Mouse (Mus musculus) megakaryocyte, adult 5-6 weeks (primary cell): ENCODE measurements around the gene Olfr1151. TPM values are rescaled to one million over a fixed set of nuclear protein-coding genes. Genes with fewer than 3 reads are reported as not detected.

Source experiments
- ATAC-seq: 2 replicates; pipeline ENCODE4 v1.8.0; 2016; ENCODE audit warnings: mild to moderate bottlenecking, inconsistent platforms; ENCODE audit not compliant: poor library complexity, severe bottlenecking
- total RNA-seq, 2 experiments: library from RNA; stranded (forward) in 1 of 2; stranded (reverse) in 1 of 2; fragments of 153-499, 151-499 nt in 1 of 2; fragments of 221-1000, 200-1000 nt in 1 of 2; gene quantifications; 2 replicates each; pipeline versions ENCODE4 v1.2.3 to v1.2.4; 2015 to 2017

The Olfr1151 gene
- total RNA-seq (2015): not detected in 2 replicates
- total RNA-seq (2017): not detected in 2 replicates

- ATAC-seq: no peak
Observed at GRCm38 (mm10) chr2:87855562-87855961, at the start of gene Olfr1151. TSS of gene Olfr1151 (plus strand) at chr2:87855862.

GRCm38 (mm10) chr2:87809522-87809921, 46.1 kb upstream of the Olfr1151 start, which contains the start of gene Olfr1145:
TSS of gene Olfr1145 (plus strand) at chr2:87809822.
- ATAC-seq: no peak

GRCm38 (mm10) chr2:87830233-87830632, 25.4 kb upstream of the Olfr1151 start, which contains the start of gene Olfr1148:
TSS of gene Olfr1148 (plus strand) at chr2:87830533.
- no peak for ATAC-seq

GRCm38 (mm10) chr2:87843693-87844092, 12.0 kb upstream of the Olfr1151 start, which contains the start of gene Olfr1150-ps1:
TSS of gene Olfr1150-ps1 (plus strand) at chr2:87843993.
- ATAC-seq: no peak

GRCm38 (mm10) chr2:87866192-87866591, 10.5 kb downstream of the Olfr1151 start, which contains the start of gene Olfr1152:
TSS of gene Olfr1152 (plus strand) at chr2:87866492.
- no peak for ATAC-seq

GRCm38 (mm10) chr2:87894662-87895061, 39.0 kb downstream of the Olfr1151 start, which contains the start of gene Olfr1153:
TSS of gene Olfr1153 (plus strand) at chr2:87894962.
- no peak for ATAC-seq

- no peak for ATAC-seq
Observed at GRCm38 (mm10) chr2:87905066-87905465, 49.4 kb downstream of the Olfr1151 start, which contains the start of gene Olfr1154. TSS of gene Olfr1154 (minus strand) at chr2:87905166.

Other genes starting within 250 kb of the Olfr1151 start
- not detected in 2 replicates for gene Olfr1130, start 249.7 kb upstream of the Olfr1151 start, total RNA-seq (2015)
- not detected in 2 replicates for gene Olfr1130, start 249.7 kb upstream of the Olfr1151 start, total RNA-seq (2017)
- gene Olfr1131, start 228.8 kb upstream of the Olfr1151 start, total RNA-seq (2015): not detected in 2 replicates
- gene Olfr1131, start 228.8 kb upstream of the Olfr1151 start, total RNA-seq (2017): not detected in 2 replicates
- not detected in 2 replicates for gene Olfr1132, start 218.3 kb upstream of the Olfr1151 start, total RNA-seq (2015)
- gene Olfr1132, start 218.3 kb upstream of the Olfr1151 start, total RNA-seq (2017): not detected in 2 replicates
- not detected in 2 replicates for gene Olfr1133, start 208.5 kb upstream of the Olfr1151 start, total RNA-seq (2015)
- not detected in 2 replicates for gene Olfr1133, start 208.5 kb upstream of the Olfr1151 start, total RNA-seq (2017)
- not detected in 2 replicates for gene Olfr1134, start 197.4 kb upstream of the Olfr1151 start, total RNA-seq (2015)
- gene Olfr1134, start 197.4 kb upstream of the Olfr1151 start, total RNA-seq (2017): not detected in 2 replicates
- not detected in 2 replicates for gene Olfr1135, start 182.2 kb upstream of the Olfr1151 start, total RNA-seq (2015)
- gene Olfr1135, start 182.2 kb upstream of the Olfr1151 start, total RNA-seq (2017): not detected in 2 replicates
- not detected in 2 replicates for gene Olfr1136, start 161.9 kb upstream of the Olfr1151 start, total RNA-seq (2015)
- not detected in 2 replicates for gene Olfr1136, start 161.9 kb upstream of the Olfr1151 start, total RNA-seq (2017)
- not detected in 2 replicates for gene Olfr1137, start 142.7 kb upstream of the Olfr1151 start, total RNA-seq (2015)
- gene Olfr1137, start 142.7 kb upstream of the Olfr1151 start, total RNA-seq (2017): not detected in 2 replicates
- gene Olfr1138, start 115.9 kb upstream of the Olfr1151 start, total RNA-seq (2015): not detected in 2 replicates
- not detected in 2 replicates for gene Olfr1138, start 115.9 kb upstream of the Olfr1151 start, total RNA-seq (2017)
- gene Olfr1140, start 112.1 kb upstream of the Olfr1151 start, total RNA-seq (2015): not detected in 2 replicates
- not detected in 2 replicates for gene Olfr1140, start 112.1 kb upstream of the Olfr1151 start, total RNA-seq (2017)
- gene Olfr1141, start 101.9 kb upstream of the Olfr1151 start, total RNA-seq (2015): not detected in 2 replicates
- gene Olfr1141, start 101.9 kb upstream of the Olfr1151 start, total RNA-seq (2017): not detected in 2 replicates
- not detected in 2 replicates for gene Olfr152, start 76.4 kb upstream of the Olfr1151 start, total RNA-seq (2015)
- gene Olfr152, start 76.4 kb upstream of the Olfr1151 start, total RNA-seq (2017): not detected in 2 replicates
- not detected in 2 replicates for gene Olfr1143, start 55.3 kb upstream of the Olfr1151 start, total RNA-seq (2015)
- gene Olfr1143, start 55.3 kb upstream of the Olfr1151 start, total RNA-seq (2017): not detected in 2 replicates
- not detected in 2 replicates for gene Olfr1145, start 46.0 kb upstream of the Olfr1151 start, total RNA-seq (2015)
- not detected in 2 replicates for gene Olfr1145, start 46.0 kb upstream of the Olfr1151 start, total RNA-seq (2017)
- not detected in 2 replicates for gene Olfr1148, start 25.3 kb upstream of the Olfr1151 start, total RNA-seq (2015)
- gene Olfr1148, start 25.3 kb upstream of the Olfr1151 start, total RNA-seq (2017): not detected in 2 replicates
- gene Olfr1150-ps1, start 11.9 kb upstream of the Olfr1151 start, total RNA-seq (2015): not detected in 2 replicates
- not detected in 2 replicates for gene Olfr1150-ps1, start 11.9 kb upstream of the Olfr1151 start, total RNA-seq (2017)
- not detected in 2 replicates for gene Olfr1152, start 10.6 kb downstream of the Olfr1151 start, total RNA-seq (2015)
- not detected in 2 replicates for gene Olfr1152, start 10.6 kb downstream of the Olfr1151 start, total RNA-seq (2017)
- not detected in 2 replicates for gene Olfr1153, start 39.1 kb downstream of the Olfr1151 start, total RNA-seq (2015)
- not detected in 2 replicates for gene Olfr1153, start 39.1 kb downstream of the Olfr1151 start, total RNA-seq (2017)
- not detected in 2 replicates for gene Olfr1154, start 49.3 kb downstream of the Olfr1151 start, total RNA-seq (2015)
- not detected in 2 replicates for gene Olfr1154, start 49.3 kb downstream of the Olfr1151 start, total RNA-seq (2017)
- not detected in 2 replicates for gene Olfr1155, start 89.3 kb downstream of the Olfr1151 start, total RNA-seq (2015)
- gene Olfr1155, start 89.3 kb downstream of the Olfr1151 start, total RNA-seq (2017): not detected in 2 replicates
- gene Olfr1156, start 97.2 kb downstream of the Olfr1151 start, total RNA-seq (2015): not detected in 2 replicates
- gene Olfr1156, start 97.2 kb downstream of the Olfr1151 start, total RNA-seq (2017): not detected in 2 replicates
- not detected in 2 replicates for gene Olfr1157, start 112.4 kb downstream of the Olfr1151 start, total RNA-seq (2015)
- gene Olfr1157, start 112.4 kb downstream of the Olfr1151 start, total RNA-seq (2017): not detected in 2 replicates
- not detected in 2 replicates for gene Olfr74, start 118.8 kb downstream of the Olfr1151 start, total RNA-seq (2015)
- gene Olfr74, start 118.8 kb downstream of the Olfr1151 start, total RNA-seq (2017): not detected in 2 replicates
- not detected in 2 replicates for gene Olfr1158, start 134.3 kb downstream of the Olfr1151 start, total RNA-seq (2015)
- not detected in 2 replicates for gene Olfr1158, start 134.3 kb downstream of the Olfr1151 start, total RNA-seq (2017)
- gene Olfr1160, start 152.4 kb downstream of the Olfr1151 start, total RNA-seq (2015): not detected in 2 replicates
- not detected in 2 replicates for gene Olfr1160, start 152.4 kb downstream of the Olfr1151 start, total RNA-seq (2017)
- gene Olfr1161, start 166.9 kb downstream of the Olfr1151 start, total RNA-seq (2015): not detected in 2 replicates
- gene Olfr1161, start 166.9 kb downstream of the Olfr1151 start, total RNA-seq (2017): not detected in 2 replicates
- not detected in 2 replicates for gene Olfr73, start 181.8 kb downstream of the Olfr1151 start, total RNA-seq (2015)
- not detected in 2 replicates for gene Olfr73, start 181.8 kb downstream of the Olfr1151 start, total RNA-seq (2017)
- gene Olfr1162, start 195.3 kb downstream of the Olfr1151 start, total RNA-seq (2015): not detected in 2 replicates
- gene Olfr1162, start 195.3 kb downstream of the Olfr1151 start, total RNA-seq (2017): not detected in 2 replicates
- not detected in 2 replicates for gene Olfr1163, start 216.0 kb downstream of the Olfr1151 start, total RNA-seq (2015)
- gene Olfr1163, start 216.0 kb downstream of the Olfr1151 start, total RNA-seq (2017): not detected in 2 replicates
- not detected in 2 replicates for gene Olfr1164, start 238.1 kb downstream of the Olfr1151 start, total RNA-seq (2015)
- gene Olfr1164, start 238.1 kb downstream of the Olfr1151 start, total RNA-seq (2017): not detected in 2 replicates